Mouse (Mus musculus): ENCODE data around the gene Gstt3. TPM values are rescaled to one million over a fixed set of nuclear protein-coding genes. Genes with fewer than 3 reads are reported as not detected.
"Not testable (repeated sequence)": the region's sequence is repeated elsewhere in the genome, so short reads cannot be mapped to it uniquely, and the experiment has no call there.

Gene Gstt3
- polyA plus RNA-seq, 1 experiment from 2014 or later: 1.00 TPM

- no peak for DNase-seq (ENCODE audit: low spot score)
- no peak overlapping the region for H3K27ac ChIP-seq (replicated peaks)
Observed at GRCm38 (mm10) chr10:75774102-75774501, 7.1 kb downstream of the Gstt3 start.

DNA sequence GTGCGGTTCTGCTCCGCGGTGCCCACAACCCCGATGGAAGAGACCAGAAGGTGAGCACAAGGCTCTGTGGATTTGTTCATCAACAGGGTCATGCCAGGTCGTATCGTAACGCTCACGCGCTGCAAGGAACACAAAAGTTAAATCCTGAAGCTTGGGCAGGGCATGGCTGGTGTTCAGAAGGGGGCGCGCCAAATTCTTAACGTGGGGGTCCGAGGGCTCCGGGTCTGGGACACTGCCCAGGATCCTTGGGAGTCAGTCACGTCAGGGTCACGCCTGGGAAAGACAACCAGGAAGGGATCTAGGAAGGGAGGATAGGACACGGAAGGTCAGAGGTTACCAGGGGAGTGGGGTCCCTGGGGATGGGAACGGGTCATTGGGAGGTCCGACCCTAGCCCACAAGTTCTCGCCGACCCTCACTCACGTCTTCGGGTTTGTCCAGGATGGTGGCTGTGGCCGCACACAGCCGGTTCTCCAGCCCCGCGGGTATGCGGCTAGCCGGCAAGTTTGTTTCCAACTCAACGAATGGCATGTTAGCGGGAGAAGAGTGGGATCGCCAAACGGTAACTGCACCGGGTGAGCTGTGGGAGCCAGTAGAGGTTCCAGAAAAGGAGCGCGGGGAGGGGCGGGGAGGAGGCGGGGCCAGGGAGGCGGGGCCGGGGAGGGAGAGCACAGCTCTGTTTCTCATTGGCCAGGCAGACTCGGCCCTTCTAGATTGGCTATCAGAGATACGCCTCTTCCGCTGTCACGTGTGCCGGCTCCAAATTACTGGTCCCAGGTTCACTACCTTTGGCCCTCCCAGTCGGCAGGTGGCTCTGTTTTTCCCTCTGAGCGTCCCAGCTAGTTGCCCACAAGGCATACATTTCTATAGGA, 8.2 kb downstream of the Gstt3 start, which contains the start of gene Ddt:
Gene Ddt, minus strand, starts transcription at position 620 of the 870 bp plus-strand sequence.
- under 1% methylated on average over 47 of the region's 47 CpGs for WGBS
- Histone ChIP-seq H3K27ac (replicated peaks) (peak within 1 kb of the TSS; percentile 81), H3K4me3 (peak within 1 kb of the TSS; percentile 76), H3K4me1 (peaks cover 12% of the 10 kb centered on the region), H3K9me3 (replicated peaks) (no peaks in the 10 kb centered on the region), H3K36me3 (0 out of 2 replicates have a peak, but pooled peaks cover 2% of the 10 kb centered on the region), H3K27me3 (ENCODE audit: low read depth, poor library complexity, severe bottlenecking) (peaks cover 15% of the 10 kb centered on the region)
- DNase-seq (ENCODE audit: low spot score): peak; percentile 93

More at GRCm38 (mm10) chr10:75774102-75774501, 7.1 kb downstream of the Gstt3 start:
- Histone ChIP-seq H3K4me3 (no peak overlapping the region), H3K27me3 (ENCODE audit: low read depth, poor library complexity, severe bottlenecking) (peaks cover 25% of the 10 kb centered on the region), H3K36me3 (0 out of 2 replicates have a peak, but pooled peaks cover 2% of the 10 kb centered on the region), H3K4me1 (peaks cover 12% of the 10 kb centered on the region), H3K9me3 (replicated peaks) (no peaks in the 10 kb centered on the region)
- 91% methylated on average over 5 of the region's 5 CpGs for WGBS

- 31% methylated on average over 5 of the region's 5 CpGs for WGBS
- H3K27me3 ChIP-seq (ENCODE audit: low read depth, poor library complexity, severe bottlenecking); H3K9me3 ChIP-seq (replicated peaks); DNase-seq (ENCODE audit: low spot score); H3K4me3 ChIP-seq; H3K27ac ChIP-seq (replicated peaks); H3K36me3 ChIP-seq: not testable (repeated sequence)
- H3K4me1 ChIP-seq: peaks cover 24% of the 10 kb centered on the region
Observed at GRCm38 (mm10) chr10:75767756-75768155, 13.5 kb downstream of the Gstt3 start.

- Histone ChIP-seq H3K27me3 (ENCODE audit: low read depth, poor library complexity, severe bottlenecking) (no peaks in the 10 kb centered on the region), H3K9me3 (replicated peaks) (no peaks in the 10 kb centered on the region), H3K27ac (replicated peaks) (no peak overlapping the region), H3K4me3 (no peak overlapping the region), H3K36me3 (peaks cover 6% of the 10 kb centered on the region; the same call in 1 of the 2 replicates), H3K4me1 (peaks cover 21% of the 10 kb centered on the region)
- WGBS: 91% methylated on average over 6 of the region's 6 CpGs
- DNase-seq (ENCODE audit: low spot score): no peak
Observed at GRCm38 (mm10) chr10:75766856-75767255, 14.4 kb downstream of the Gstt3 start.

- no peaks in the 10 kb centered on the region for H3K27me3 ChIP-seq (ENCODE audit: low read depth, poor library complexity, severe bottlenecking)
- peak overlapping the region; percentile 89 for H3K27ac ChIP-seq (replicated peaks)
- peaks cover 4% of the 10 kb centered on the region; the same call in 1 of the 2 replicates for H3K9me3 ChIP-seq (replicated peaks)
- peak; percentile 82 for DNase-seq (ENCODE audit: low spot score)
- 2% methylated on average over 27 of the region's 27 CpGs for WGBS
- peak overlapping the region; percentile 95 for H3K4me3 ChIP-seq
- H3K36me3 ChIP-seq: peaks cover 25% of the 10 kb centered on the region
- peaks cover 21% of the 10 kb centered on the region for H3K4me1 ChIP-seq
Observed at GRCm38 (mm10) chr10:75764519-75765473, 16.4 kb downstream of the Gstt3 start.

DNA sequence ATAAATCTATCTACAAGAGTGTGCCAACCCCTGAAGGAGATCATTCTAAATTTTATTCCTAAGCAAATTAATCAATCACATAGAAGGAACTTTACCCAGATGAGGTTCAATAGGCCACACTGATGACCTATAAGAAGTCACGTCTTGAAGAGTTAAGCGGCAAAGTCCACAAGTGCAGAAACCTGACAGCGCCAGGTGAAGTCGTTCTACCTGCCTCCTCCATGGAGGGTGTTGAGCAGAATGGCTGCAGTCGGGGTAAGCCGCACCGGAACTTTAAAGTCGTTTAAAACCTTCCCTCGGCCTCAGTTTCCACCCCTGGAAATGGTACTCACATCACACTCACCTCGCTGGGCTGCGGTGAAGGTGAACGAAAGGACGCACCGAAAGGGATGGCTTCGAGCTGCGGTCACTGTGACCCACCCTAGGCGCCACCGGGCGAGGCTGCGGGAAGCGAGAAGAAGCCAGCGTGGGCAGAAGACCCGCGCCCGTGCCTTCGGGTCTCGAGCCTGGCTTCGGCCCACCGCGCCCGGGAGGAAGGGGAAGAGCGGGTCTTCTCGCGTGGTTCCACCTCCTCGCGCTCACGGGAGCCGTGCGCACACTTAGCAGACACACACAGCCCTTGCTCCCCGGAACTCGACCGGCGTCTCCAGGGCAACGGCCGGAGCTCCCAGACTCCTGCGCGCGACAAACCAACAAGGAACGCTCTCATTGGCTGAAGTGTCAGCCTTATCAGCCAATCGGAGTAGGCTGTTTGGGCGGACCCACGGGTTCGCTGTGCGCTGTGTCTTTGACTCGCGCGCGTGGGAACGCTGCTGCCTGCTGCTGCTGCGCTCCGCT, 17.3 kb downstream of the Gstt3 start, which contains the start of gene Cabin1:
Gene Cabin1, minus strand, starts transcription at position 660 of the 837 bp plus-strand sequence.
- peak; percentile 99 for DNase-seq (ENCODE audit: low spot score)
- Histone ChIP-seq H3K27me3 (ENCODE audit: low read depth, poor library complexity, severe bottlenecking) (no peaks in the 10 kb centered on the region), H3K36me3 (peaks cover 34% of the 10 kb centered on the region), H3K27ac (replicated peaks) (peak within 1 kb of the TSS; percentile 89), H3K4me1 (peaks cover 21% of the 10 kb centered on the region), H3K4me3 (peak within 1 kb of the TSS; percentile 95), H3K9me3 (replicated peaks) (peaks cover 4% of the 10 kb centered on the region; the same call in 1 of the 2 replicates)
- WGBS: under 1% methylated on average over 61 of the region's 61 CpGs

DNA sequence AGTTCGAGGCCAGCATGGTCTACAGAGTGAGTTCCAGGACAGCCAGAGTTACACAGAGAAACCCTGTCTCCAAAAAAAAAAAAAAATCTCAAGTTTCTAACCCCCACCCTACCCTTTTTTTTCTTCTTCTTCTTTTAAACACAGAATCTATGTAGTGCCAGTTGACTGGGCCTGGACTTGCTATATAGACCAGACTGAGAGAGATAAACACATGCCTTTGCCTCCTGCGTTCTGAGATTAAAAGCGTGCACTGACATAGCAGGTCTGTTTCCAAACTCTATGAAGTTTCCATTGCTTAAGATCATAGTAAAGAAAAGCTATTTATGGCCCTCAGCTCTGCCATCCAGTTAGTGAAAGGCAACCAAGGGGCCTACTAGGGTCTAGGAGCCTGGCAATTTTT, 18.8 kb downstream of the Gstt3 start:
- peaks cover 21% of the 10 kb centered on the region for H3K4me1 ChIP-seq
- no peak overlapping the region for H3K27ac ChIP-seq (replicated peaks)
- H3K27me3 ChIP-seq (ENCODE audit: low read depth, poor library complexity, severe bottlenecking): no peaks in the 10 kb centered on the region
- 95% methylated on average over 3 of the region's 3 CpGs for WGBS
- H3K9me3 ChIP-seq (replicated peaks): peaks cover 8% of the 10 kb centered on the region; the same call in 1 of the 2 replicates
- H3K36me3 ChIP-seq: peaks cover 47% of the 10 kb centered on the region
- DNase-seq (ENCODE audit: low spot score): no peak
- H3K4me3 ChIP-seq: peak overlapping the region; percentile 95; the same call in 1 of the 2 replicates

DNA sequence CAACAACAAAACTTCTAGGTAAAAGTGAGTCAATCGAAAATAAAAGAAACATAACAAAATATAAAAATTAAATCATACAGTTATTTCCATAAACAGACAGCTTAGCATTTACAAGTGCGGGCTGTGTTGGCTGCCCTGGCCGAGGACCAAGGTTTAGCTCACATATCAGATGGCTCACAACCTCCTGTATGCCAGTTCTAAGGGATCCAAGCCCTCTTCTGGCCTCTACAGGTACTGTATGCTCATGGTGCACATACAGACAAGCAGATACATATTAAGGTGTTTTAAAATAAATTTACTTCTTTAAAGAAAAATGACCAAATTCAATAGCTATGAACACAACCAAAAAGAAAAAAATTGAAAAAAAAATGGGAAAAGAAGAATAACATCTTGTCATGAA, 20.9 kb downstream of the Gstt3 start:
- Histone ChIP-seq H3K4me1 (peaks cover 21% of the 10 kb centered on the region), H3K27ac (replicated peaks) (no peak overlapping the region), H3K9me3 (replicated peaks) (peaks cover 8% of the 10 kb centered on the region; the same call in 1 of the 2 replicates), H3K27me3 (ENCODE audit: low read depth, poor library complexity, severe bottlenecking) (no peaks in the 10 kb centered on the region), H3K4me3 (no peak overlapping the region), H3K36me3 (peaks cover 57% of the 10 kb centered on the region)
- DNase-seq (ENCODE audit: low spot score): no peak
- 93% methylated on average over 3 of the region's 3 CpGs for WGBS

- Histone ChIP-seq H3K36me3 (peaks cover 87% of the 10 kb centered on the region), H3K27me3 (ENCODE audit: low read depth, poor library complexity, severe bottlenecking) (no peaks in the 10 kb centered on the region), H3K4me3 (no peak overlapping the region), H3K4me1 (no peaks in the 10 kb centered on the region), H3K27ac (replicated peaks) (no peak overlapping the region), H3K9me3 (replicated peaks) (peaks cover 8% of the 10 kb centered on the region; the same call in 1 of the 2 replicates)
- WGBS: 92% methylated on average over 11 of the region's 11 CpGs
- no peak for DNase-seq (ENCODE audit: low spot score)
Observed at GRCm38 (mm10) chr10:75756719-75757118, 24.5 kb downstream of the Gstt3 start.

DNA sequence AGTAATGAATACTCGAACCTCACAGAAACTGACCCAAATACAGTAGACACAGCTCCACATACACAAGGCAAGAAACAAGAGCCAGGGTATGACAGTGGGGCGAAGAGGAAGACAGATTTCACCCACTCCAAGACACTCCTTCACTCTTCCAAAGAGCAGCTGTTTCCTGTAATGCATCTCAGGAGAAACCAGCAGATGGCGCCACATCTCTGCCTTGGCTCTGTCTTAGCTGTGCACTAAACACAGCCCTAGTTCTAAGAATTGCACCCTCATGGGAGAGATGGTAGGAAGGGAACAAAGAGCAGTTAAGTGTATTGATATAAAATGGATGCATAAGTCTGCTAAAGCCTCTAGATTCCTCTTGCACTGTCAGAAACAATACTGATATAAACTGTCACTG, 37.2 kb downstream of the Gstt3 start:
- Histone ChIP-seq H3K4me1 (no peaks in the 10 kb centered on the region), H3K27me3 (ENCODE audit: low read depth, poor library complexity, severe bottlenecking) (no peaks in the 10 kb centered on the region), H3K27ac (replicated peaks) (no peak overlapping the region), H3K9me3 (replicated peaks) (no peaks in the 10 kb centered on the region), H3K36me3 (peaks cover 99% of the 10 kb centered on the region), H3K4me3 (no peak overlapping the region)
- DNase-seq (ENCODE audit: low spot score): peak; percentile 72
- WGBS: 46% methylated on average over 3 of the region's 3 CpGs

GRCm38 (mm10) chr10:75743369-75743768, 37.8 kb downstream of the Gstt3 start:
- H3K4me3 ChIP-seq: no peak overlapping the region
- no peak for DNase-seq (ENCODE audit: low spot score)
- H3K36me3 ChIP-seq: peaks cover 99% of the 10 kb centered on the region
- WGBS: 91% methylated on average over 12 of the region's 12 CpGs
- no peaks in the 10 kb centered on the region for H3K27me3 ChIP-seq (ENCODE audit: low read depth, poor library complexity, severe bottlenecking)
- H3K4me1 ChIP-seq: no peaks in the 10 kb centered on the region
- H3K27ac ChIP-seq (replicated peaks): no peak overlapping the region
- H3K9me3 ChIP-seq (replicated peaks): no peaks in the 10 kb centered on the region

All from midbrain, embryonic 10.5 days (tissue).